Mouse (Mus musculus) c-Kit-negative CD71-positive TER-119-positive erythroid progenitor cells, embryonic 14.5 days (primary cell): ENCODE data around the gene Dnm1.

Experiments
- DNase-seq: peaks from one replicate; pipeline ENCODE4 v3.0.0-alpha.2; 2013; ENCODE audit warnings: low read depth, low spot score

Gene Dnm1

GRCm38 (mm10) chr2:32283986-32284385 lies 69.2 kb downstream of the Dnm1 start:
- no peak for DNase-seq

GRCm38 (mm10) chr2:32282727-32283126 lies 70.4 kb downstream of the Dnm1 start:
- no peak for DNase-seq

- no peak for DNase-seq
Measured at GRCm38 (mm10) chr2:32282289-32282688, 70.8 kb downstream of the Dnm1 start.

GRCm38 (mm10) chr2:32275823-32276222 lies 77.3 kb downstream of the Dnm1 start:
- no peak for DNase-seq

- DNase-seq: peak; percentile 57
Measured at GRCm38 (mm10) chr2:32260635-32261034, 92.5 kb downstream of the Dnm1 start.

GRCm38 (mm10) chr2:32259657-32260417 lies 93.3 kb downstream of the Dnm1 start, which contains the start of gene Uck1:
TSS of gene Uck1 (minus strand) at chr2:32260159.
- DNase-seq: peak; percentile 87

- no peak for DNase-seq
Measured at GRCm38 (mm10) chr2:32258887-32259533, 94.1 kb downstream of the Dnm1 start.
